Comparison of ENCODE assay signal across 8 mouse cellular contexts in genomic region chr11:102900763-102901162, GRCm38 (mm10). TPM values are rescaled to one million over a fixed set of nuclear protein-coding genes. Genes with fewer than 3 reads are reported as not detected.
DNase-seq lines count a peak whose midpoint lies in the region; ATAC-seq and TF ChIP-seq lines count a peak whose summit lies in the region.

Gfap (minus strand) TSS chr11:102900912.

- no peaks in the 10 kb centered on the region for H3K27me3 ChIP-seq in hindbrain, postnatal 0 days (ENCODE audit: insufficient read depth, low read length)
- H3K27me3 ChIP-seq in midbrain, embryonic 12.5 days = peaks cover 31% of the 10 kb centered on the region

- peak; percentile 89 for DNase-seq in ZHBTc4 (ENCODE audit: low read depth, low spot score)
- peak; percentile 95 to 97 for DNase-seq in cerebellum, postnatal 10 days
- DNase-seq in gastrocnemius, adult 2 months = peak; percentile 83
- peak; percentile 93 for DNase-seq in hindbrain, postnatal 0 days (ENCODE audit: low spot score)
- peak; percentile 76 to 84 for DNase-seq in left cerebral cortex, postnatal 10 days (ENCODE audit: extremely low spot score in 1 of 2, low spot score in 2 of 2)
- peak; percentile 62 for DNase-seq in skeletal muscle tissue, adult 2 months (ENCODE audit: low read depth, low spot score)

- 0 out of 2 replicates have a peak within 1 kb of the TSS, but pooled peaks have one; percentile 19 for H3K4me2 ChIP-seq in hindbrain, postnatal 0 days (ENCODE audit: low read depth, low read length)
- H3K4me2 ChIP-seq in midbrain, embryonic 12.5 days (replicated peaks) = no peak within 1 kb of the TSS

- intact Hi-C loops in gastrocnemius, adult 2 months (cut with DNase I) = loop anchor here (1.0 to 5.0 kb wide), 2 partner anchors 93 to 152 kb away; no protein-coding TSS in a partner anchor
- intact Hi-C loops in left cerebral cortex, postnatal 10 days (cut with DNase I) = loop anchor here (2.0 to 5.0 kb wide), 2 partner anchors 92 to 152 kb away; no protein-coding TSS in a partner anchor

- peak; percentile 46; the same call in 1 of the 2 replicates for ATAC-seq in hindbrain, postnatal 0 days
- ATAC-seq in midbrain, embryonic 12.5 days (ENCODE audit: low FRiP score, low read depth) = peak; percentile 47; the same call in 1 of the 2 replicates
- no peak for ATAC-seq in activated CD4-positive, CD25-positive, alpha-beta regulatory T cell, adult 4 months

- H3K9ac ChIP-seq in hindbrain, postnatal 0 days (replicated peaks; ENCODE audit: low read length) = no peak within 1 kb of the TSS
- H3K9ac ChIP-seq in midbrain, embryonic 12.5 days (replicated peaks) = no peak within 1 kb of the TSS

- H3K27ac ChIP-seq in gastrocnemius, adult 2 months = no peak within 1 kb of the TSS
- peak within 1 kb of the TSS; percentile 32; the same call in 1 of the 2 replicates for H3K27ac ChIP-seq in hindbrain, postnatal 0 days
- no peak within 1 kb of the TSS for H3K27ac ChIP-seq in midbrain, embryonic 12.5 days (replicated peaks)

- H3K36me3 ChIP-seq in hindbrain, postnatal 0 days (ENCODE audit: insufficient read depth, low read length) = no peaks in the 10 kb centered on the region
- peaks cover 9% of the 10 kb centered on the region for H3K36me3 ChIP-seq in midbrain, embryonic 12.5 days

- peak; percentile 90 for TF ChIP-seq CTCF in gastrocnemius, adult 2 months (IDR thresholded peaks at IDR 0.05)
- peak; percentile 100 for TF ChIP-seq CTCF in hindbrain, postnatal 0 days (IDR thresholded peaks at IDR 0.05; ENCODE audit: low read depth)

- H3K4me1 ChIP-seq in hindbrain, postnatal 0 days (ENCODE audit: insufficient read depth, low read length) = peaks cover 7% of the 10 kb centered on the region; the same call in 1 of the 2 replicates
- no peaks in the 10 kb centered on the region for H3K4me1 ChIP-seq in midbrain, embryonic 12.5 days

- H3K4me3 ChIP-seq in gastrocnemius, adult 2 months = no peak within 1 kb of the TSS
- H3K4me3 ChIP-seq in hindbrain, postnatal 0 days (ENCODE audit: low read length) = no peak within 1 kb of the TSS
- no peak within 1 kb of the TSS for H3K4me3 ChIP-seq in midbrain, embryonic 12.5 days

- H3K9me3 ChIP-seq in hindbrain, postnatal 0 days (ENCODE audit: low read length) = no peaks in the 10 kb centered on the region
- no peaks in the 10 kb centered on the region for H3K9me3 ChIP-seq in midbrain, embryonic 12.5 days

- 13% methylated on average over 7 of the region's 7 CpGs for WGBS in hindbrain, postnatal 0 days
- WGBS in midbrain, embryonic 12.5 days = 12% methylated on average over 7 of the region's 7 CpGs

RNA-seq across cellular contexts. Expression of gene Gfap, which starts in this region (rescaled TPM):
- total RNA-seq in gastrocnemius, adult 2 months (2021) = not detected
- 79.1 and 105 TPM in 2 replicates for total RNA-seq in hindbrain, postnatal 0 days (2014; rRNA removed)
- polyA plus RNA-seq in hindbrain, postnatal 0 days (2015; fragmentation: Nextera tagmentation; extraction: Ambion mirVana) = 74.4 and 89.2 TPM in 2 replicates
- total RNA-seq in left cerebral cortex, postnatal 10 days (2021) = 100 to 1,000 TPM; 109 to 117 TPM
- polyA plus RNA-seq in midbrain, embryonic 12.5 days (2016; fragmentation: Nextera tagmentation; extraction: Ambion mirVana) = not detected in 2 replicates
- not detected for polyA plus RNA-seq in activated CD4-positive, CD25-positive, alpha-beta regulatory T cell, adult 4 months (2017; shearing (Covaris generic))

Comparison
In these comparisons a context has a peak if more than half of its experiments do, and no peak if none do; other contexts are left out.
1. RNA of gene Gfap (total RNA-seq): 109 to 117 TPM in left cerebral cortex, postnatal 10 days and 79.1 to 105 TPM in hindbrain, postnatal 0 days; not detected in gastrocnemius, adult 2 months; every median in the first group is over 10 times any median in the second.
2. RNA of gene Gfap (polyA plus RNA-seq): 74.4 to 89.2 TPM in hindbrain, postnatal 0 days; not detected in midbrain, embryonic 12.5 days and not detected in activated CD4-positive, CD25-positive, alpha-beta regulatory T cell, adult 4 months; every median in the first group is over 10 times any median in the second.
3. Peak in DNase-seq in gastrocnemius, adult 2 months; RNA of the gene not detected or under 1 TPM.
4. Peak in ATAC-seq in midbrain, embryonic 12.5 days; RNA of the gene not detected or under 1 TPM.
5. Peak in every context shown above with its lines, with median percentiles within 50 percentile points of each other: DNase-seq.